Mouse (Mus musculus): Measurements from ENCODE around the gene Drd4.
"Not testable (repeated sequence)": the region's sequence is repeated elsewhere in the genome, so short reads cannot be mapped to it uniquely, and the experiment has no call there.

The Drd4 gene

DNA sequence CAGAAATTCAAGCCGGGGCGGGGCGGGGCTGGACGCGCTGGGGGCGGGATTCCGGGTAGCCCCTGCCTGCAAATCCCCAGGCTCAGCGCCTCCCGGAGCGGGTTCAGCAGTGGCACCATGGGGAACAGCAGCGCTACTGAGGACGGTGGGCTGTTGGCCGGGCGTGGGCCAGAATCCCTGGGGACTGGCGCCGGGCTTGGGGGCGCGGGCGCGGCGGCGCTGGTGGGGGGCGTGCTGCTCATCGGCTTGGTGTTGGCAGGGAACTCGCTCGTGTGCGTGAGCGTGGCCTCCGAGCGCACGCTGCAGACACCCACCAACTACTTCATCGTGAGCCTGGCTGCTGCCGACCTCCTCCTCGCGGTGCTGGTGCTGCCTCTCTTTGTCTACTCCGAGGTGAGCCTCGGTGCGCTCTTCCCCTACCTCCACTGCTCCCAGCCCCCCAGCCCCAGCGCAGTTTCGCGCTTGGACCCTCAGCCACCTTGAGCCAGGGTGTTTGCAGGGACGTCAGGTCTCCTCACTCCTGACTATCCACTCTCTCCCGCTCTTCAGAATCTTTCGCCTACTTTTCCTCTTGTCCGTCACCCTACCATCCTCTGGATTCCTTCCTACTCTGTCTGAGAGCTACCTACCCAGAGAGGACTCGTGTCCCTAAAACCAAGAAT, at the start of gene Drd4:
Drd4 (plus strand) TSS at position 86 of the 662 bp plus-strand sequence.
- peaks cover 50% of the 10 kb centered on the region for H3K4me1 ChIP-seq (replicated peaks; ENCODE audit: low read depth, low read length)
- peaks cover 66% of the 10 kb centered on the region for H3K27me3 ChIP-seq (ENCODE audit: insufficient read depth, low read length)
- peak within 1 kb of the TSS; percentile 72 for H3K4me3 ChIP-seq (replicated peaks; ENCODE audit: low read length)
- TF ChIP-seq NANOG (IDR thresholded peaks at IDR 0.05; ENCODE audit: borderline replicate concordance, low read length) (no peak), POU5F1 (IDR thresholded peaks at IDR 0.05; ENCODE audit: borderline replicate concordance, low read length) (no peak), CTCF (conservative IDR thresholded peaks at IDR 0.05; ENCODE audit: low read length) (no peak)
- H3K9me3 ChIP-seq (ENCODE audit: low read length), result no peaks in the 10 kb centered on the region
- H3K36me3 ChIP-seq (ENCODE audit: insufficient read depth, low read length), result peaks cover 10% of the 10 kb centered on the region

GRCm38 (mm10) chr7:141250486-141250885, 41.3 kb upstream of the Drd4 start:
- H3K36me3 ChIP-seq (ENCODE audit: insufficient read depth, low read length), result peaks cover 98% of the 10 kb centered on the region
- not testable (repeated sequence) for H3K9me3 ChIP-seq (ENCODE audit: low read length)

GRCm38 (mm10) chr7:141256159-141256558, 35.6 kb upstream of the Drd4 start:
- H3K27me3 ChIP-seq (ENCODE audit: insufficient read depth, low read length), result no peaks in the 10 kb centered on the region
- peaks cover 19% of the 10 kb centered on the region for H3K4me1 ChIP-seq (replicated peaks; ENCODE audit: low read depth, low read length)
- peaks cover 96% of the 10 kb centered on the region for H3K36me3 ChIP-seq (ENCODE audit: insufficient read depth, low read length)
- H3K4me3 ChIP-seq (replicated peaks; ENCODE audit: low read length), result no peak overlapping the region
- TF ChIP-seq CTCF (conservative IDR thresholded peaks at IDR 0.05; ENCODE audit: low read length), result no peak
- no peak for TF ChIP-seq POU5F1 (IDR thresholded peaks at IDR 0.05; ENCODE audit: borderline replicate concordance, low read length)
- TF ChIP-seq NANOG (IDR thresholded peaks at IDR 0.05; ENCODE audit: borderline replicate concordance, low read length), result no peak
- no peaks in the 10 kb centered on the region for H3K9me3 ChIP-seq (ENCODE audit: low read length)

More at GRCm38 (mm10) chr7:141250486-141250885, 41.3 kb upstream of the Drd4 start:
- not testable (repeated sequence) for H3K27me3 ChIP-seq (ENCODE audit: insufficient read depth, low read length); H3K4me1 ChIP-seq (replicated peaks; ENCODE audit: low read depth, low read length); H3K4me3 ChIP-seq (replicated peaks; ENCODE audit: low read length)

- TF ChIP-seq CTCF (conservative IDR thresholded peaks at IDR 0.05; ENCODE audit: low read length), result no peak
- no peak for TF ChIP-seq POU5F1 (IDR thresholded peaks at IDR 0.05; ENCODE audit: borderline replicate concordance, low read length)
- TF ChIP-seq NANOG (IDR thresholded peaks at IDR 0.05; ENCODE audit: borderline replicate concordance, low read length), result no peak
- Histone ChIP-seq H3K36me3 (ENCODE audit: insufficient read depth, low read length) (peaks cover 88% of the 10 kb centered on the region), H3K4me3 (replicated peaks; ENCODE audit: low read length) (no peak overlapping the region), H3K27me3 (ENCODE audit: insufficient read depth, low read length) (peaks cover 6% of the 10 kb centered on the region; the same call in 1 of the 2 replicates), H3K9me3 (ENCODE audit: low read length) (no peaks in the 10 kb centered on the region), H3K4me1 (replicated peaks; ENCODE audit: low read depth, low read length) (peaks cover 58% of the 10 kb centered on the region)
Measured at GRCm38 (mm10) chr7:141261480-141261879, 30.3 kb upstream of the Drd4 start.

DNA sequence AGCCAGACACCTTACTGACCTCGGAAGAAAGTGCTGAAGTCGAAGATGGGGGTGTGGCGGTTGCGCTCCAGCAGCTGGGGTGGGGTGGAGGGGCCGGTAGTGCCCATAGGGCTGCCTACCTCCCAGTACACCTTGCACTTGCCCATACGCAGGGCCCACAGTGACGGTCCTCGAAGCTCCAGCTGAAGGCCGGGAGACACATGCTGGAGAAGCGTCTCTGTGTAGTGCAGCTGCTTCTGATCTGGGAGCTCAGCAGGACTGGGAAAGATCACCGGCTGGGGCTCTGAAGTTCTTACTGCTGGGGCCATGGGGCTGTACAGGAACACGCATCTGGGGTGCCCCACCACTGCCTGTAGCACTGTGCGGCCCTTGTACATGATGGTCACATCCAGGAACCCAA, 28.2 kb upstream of the Drd4 start:
- TF ChIP-seq CTCF (conservative IDR thresholded peaks at IDR 0.05; ENCODE audit: low read length) (no peak), POU5F1 (IDR thresholded peaks at IDR 0.05; ENCODE audit: borderline replicate concordance, low read length) (no peak), NANOG (IDR thresholded peaks at IDR 0.05; ENCODE audit: borderline replicate concordance, low read length) (no peak)
- H3K4me1 ChIP-seq (replicated peaks; ENCODE audit: low read depth, low read length), result peaks cover 57% of the 10 kb centered on the region
- no peaks in the 10 kb centered on the region for H3K9me3 ChIP-seq (ENCODE audit: low read length)
- peak overlapping the region; percentile 37; the same call in 1 of the 2 replicates for H3K4me3 ChIP-seq (replicated peaks; ENCODE audit: low read length)
- H3K36me3 ChIP-seq (ENCODE audit: insufficient read depth, low read length), result peaks cover 66% of the 10 kb centered on the region
- peaks cover 11% of the 10 kb centered on the region for H3K27me3 ChIP-seq (ENCODE audit: insufficient read depth, low read length)

- Histone ChIP-seq H3K4me3 (replicated peaks; ENCODE audit: low read length) (peak overlapping the region; percentile 37; the same call in 1 of the 2 replicates), H3K27me3 (ENCODE audit: insufficient read depth, low read length) (peaks cover 16% of the 10 kb centered on the region), H3K9me3 (ENCODE audit: low read length) (no peaks in the 10 kb centered on the region), H3K4me1 (replicated peaks; ENCODE audit: low read depth, low read length) (peaks cover 58% of the 10 kb centered on the region), H3K36me3 (ENCODE audit: insufficient read depth, low read length) (peaks cover 61% of the 10 kb centered on the region)
- TF ChIP-seq CTCF (conservative IDR thresholded peaks at IDR 0.05; ENCODE audit: low read length) (no peak), NANOG (IDR thresholded peaks at IDR 0.05; ENCODE audit: borderline replicate concordance, low read length) (no peak), POU5F1 (IDR thresholded peaks at IDR 0.05; ENCODE audit: borderline replicate concordance, low read length) (no peak)
Measured at GRCm38 (mm10) chr7:141264041-141264700, 27.6 kb upstream of the Drd4 start.

DNA sequence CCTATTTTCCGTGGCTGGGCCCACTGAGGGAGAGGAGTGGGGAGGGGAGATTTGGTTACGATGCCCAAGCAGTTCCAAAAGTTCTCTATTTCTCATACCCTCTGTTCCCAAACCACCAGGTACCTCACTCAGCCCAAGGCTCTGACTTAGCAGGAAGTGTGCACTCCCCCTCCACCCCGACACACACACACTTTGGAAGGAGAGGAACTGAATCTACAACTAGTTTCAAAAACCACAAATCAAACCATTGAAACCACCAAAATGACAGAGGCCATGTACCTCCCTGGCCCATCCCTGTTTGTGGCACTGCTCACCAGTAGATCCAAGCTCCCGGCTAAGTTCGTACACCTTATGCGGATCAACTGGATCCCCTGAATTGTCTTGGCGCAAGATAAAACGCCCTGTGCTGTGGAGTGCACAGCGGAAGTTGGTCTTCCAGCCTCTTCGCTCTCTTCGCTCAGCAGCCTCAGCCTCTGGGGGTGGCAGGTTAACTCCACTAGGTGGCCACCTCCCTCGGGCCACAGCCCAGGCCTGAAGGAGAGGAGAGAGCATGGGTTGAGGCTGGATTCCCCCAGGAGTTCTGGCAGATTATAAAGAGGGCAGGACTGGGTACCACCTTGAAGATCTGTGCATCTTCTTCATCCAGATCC, 26.9 kb upstream of the Drd4 start:
- H3K9me3 ChIP-seq (ENCODE audit: low read length), result no peaks in the 10 kb centered on the region
- H3K36me3 ChIP-seq (ENCODE audit: insufficient read depth, low read length), result peaks cover 54% of the 10 kb centered on the region
- no peak overlapping the region for H3K4me3 ChIP-seq (replicated peaks; ENCODE audit: low read length)
- TF ChIP-seq CTCF (conservative IDR thresholded peaks at IDR 0.05; ENCODE audit: low read length), result peak; percentile 25
- no peak for TF ChIP-seq POU5F1 (IDR thresholded peaks at IDR 0.05; ENCODE audit: borderline replicate concordance, low read length)
- H3K27me3 ChIP-seq (ENCODE audit: insufficient read depth, low read length), result peaks cover 24% of the 10 kb centered on the region
- peaks cover 58% of the 10 kb centered on the region for H3K4me1 ChIP-seq (replicated peaks; ENCODE audit: low read depth, low read length)

GRCm38 (mm10) chr7:141265411-141265738, 26.4 kb upstream of the Drd4 start:
- Histone ChIP-seq H3K36me3 (ENCODE audit: insufficient read depth, low read length) (peaks cover 49% of the 10 kb centered on the region), H3K27me3 (ENCODE audit: insufficient read depth, low read length) (peaks cover 25% of the 10 kb centered on the region), H3K9me3 (ENCODE audit: low read length) (no peaks in the 10 kb centered on the region), H3K4me3 (replicated peaks; ENCODE audit: low read length) (no peak overlapping the region), H3K4me1 (replicated peaks; ENCODE audit: low read depth, low read length) (peaks cover 58% of the 10 kb centered on the region)
- TF ChIP-seq POU5F1 (IDR thresholded peaks at IDR 0.05; ENCODE audit: borderline replicate concordance, low read length) (no peak), NANOG (IDR thresholded peaks at IDR 0.05; ENCODE audit: borderline replicate concordance, low read length) (no peak), CTCF (conservative IDR thresholded peaks at IDR 0.05; ENCODE audit: low read length) (no peak)
